Mouse (Mus musculus): ENCODE results near the gene Gpr3.

DNA sequence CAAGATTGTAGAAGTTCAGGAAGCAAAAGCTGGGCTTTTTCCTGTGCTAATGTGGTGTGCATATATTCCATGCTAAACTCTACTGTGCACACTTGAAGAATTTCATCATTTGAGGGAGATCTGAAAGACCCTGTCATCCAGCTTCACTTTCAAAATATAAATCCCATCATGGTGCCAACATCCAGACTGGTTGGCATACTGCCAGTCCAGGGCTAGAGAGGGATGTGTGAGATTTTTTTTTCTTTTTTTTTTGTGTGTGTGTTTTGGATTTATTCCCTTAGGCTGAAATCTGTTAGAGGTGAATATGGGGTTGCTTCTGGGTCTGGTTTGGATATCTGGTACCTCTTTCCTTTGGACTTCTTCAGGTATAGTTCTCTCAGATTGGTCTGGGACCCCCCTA is 41.7 kb downstream of the Gpr3 start:
- TF ChIP-seq E2F4 (IDR thresholded peaks at IDR 0.05; ENCODE audit: insufficient read depth) (no peak), POLR2A (IDR thresholded peaks at IDR 0.05; ENCODE audit: insufficient read length, low read depth) (no peak), MYOD1 (IDR thresholded peaks at IDR 0.05; ENCODE audit: control insufficient read depth in 1 of 3, insufficient read length in 2 of 3, low read depth in 2 of 3) (no peak), MAX (IDR thresholded peaks at IDR 0.05; ENCODE audit: low read depth) (no peak), TCF12 (IDR thresholded peaks at IDR 0.05; ENCODE audit: insufficient read depth, poor library complexity, severe bottlenecking) (no peak), REST (IDR thresholded peaks at IDR 0.05; ENCODE audit: insufficient read depth, insufficient read length) (no peak)

All from myocyte (in vitro differentiated cells).